Mouse (Mus musculus): ENCODE measurements around the gene Amhr2.

DNA sequence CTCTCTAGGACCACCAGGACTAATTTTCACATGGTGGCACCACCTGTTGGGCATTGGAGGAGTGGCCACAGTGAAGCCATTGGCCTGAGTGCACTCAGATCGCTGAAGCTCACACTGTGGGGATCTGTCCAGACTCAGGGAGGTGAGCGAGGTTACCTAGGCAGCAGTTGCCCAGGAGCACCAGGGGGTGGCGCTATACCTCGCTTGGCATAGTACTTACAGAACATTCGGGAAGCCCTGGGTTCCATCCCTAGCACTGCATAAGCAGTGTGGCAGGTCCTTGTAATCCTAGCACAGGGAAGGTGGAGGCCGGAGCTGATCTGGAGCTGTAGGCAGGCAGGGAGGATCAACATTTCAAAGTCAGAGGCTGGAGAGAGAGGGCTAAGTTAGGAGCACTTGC lies 10.8 kb downstream of the Amhr2 start:
- TF ChIP-seq CTCF (IDR thresholded peaks at IDR 0.05; ENCODE audit: borderline replicate concordance, insufficient read depth, low read depth, low read length) (peak; percentile 50; the same call in 1 of the 2 replicates), POLR2A (IDR thresholded peaks at IDR 0.05; ENCODE audit: borderline replicate concordance, insufficient read depth, low read length) (no peak)

Measured in cerebellum, adult 2 months (tissue).